Mouse (Mus musculus) lung, embryonic 16.5 days (tissue): Measurements from ENCODE around the gene Ndufs7. TPM values are rescaled to one million over a fixed set of nuclear protein-coding genes. Genes with fewer than 3 reads are reported as not detected.
"Not testable (repeated sequence)": the region's sequence is repeated elsewhere in the genome, so short reads cannot be mapped to it uniquely, and the experiment has no call there.

Source experiments
- ATAC-seq: fragments of 200-750 bp; cut with Nextera tagmentation; 2 replicates; pipeline ENCODE4 v1.8.0; 2017; ENCODE audit warnings: low read depth, mild to moderate bottlenecking, moderate library complexity
- H3K27ac ChIP-seq: fragments of 300-500 bp; sonication (generic); 2 replicates; pipeline ENCODE4 v1.5.1; 2014; ENCODE audit warnings: mild to moderate bottlenecking, control low read depth, low read length
- H3K27me3 ChIP-seq: fragments of 300-500 bp; sonication (generic); 2 replicates; pipeline ENCODE4 v1.6.1; 2014; ENCODE audit warnings: low read depth, low read length, mixed read lengths; ENCODE audit not compliant: control insufficient read depth, insufficient read depth
- H3K36me3 ChIP-seq: fragments of 300-500 bp; sonication (generic); 2 replicates; pipeline ENCODE4 v1.6.1; 2014; ENCODE audit warnings: low read length; ENCODE audit not compliant: control insufficient read depth, insufficient read depth
- H3K4me1 ChIP-seq: fragments of 300-500 bp; sonication (generic); replicated peaks from 2 replicates; pipeline ENCODE4 v1.6.1; 2014; ENCODE audit warnings: low read length, mixed read lengths; ENCODE audit not compliant: control insufficient read depth, insufficient read depth
- H3K4me2 ChIP-seq: fragments of 300-500 bp; sonication (generic); 2 replicates; pipeline ENCODE4 v1.6.1; 2014; ENCODE audit warnings: low read depth, low read length, control low read depth
- H3K4me3 ChIP-seq: fragments of 300-500 bp; sonication (generic); 2 replicates; pipeline ENCODE4 v1.5.1; 2014; ENCODE audit warnings: mild to moderate bottlenecking, low read length, control low read depth
- H3K9ac ChIP-seq: fragments of 300-500 bp; sonication (generic); 2 replicates; pipeline ENCODE4 v1.6.1; 2014; ENCODE audit warnings: low read length, control low read depth
- H3K9me3 ChIP-seq: fragments of 300-500 bp; sonication (generic); 2 replicates; pipeline ENCODE4 v1.6.1; 2016; ENCODE audit warnings: low read length; ENCODE audit not compliant: control insufficient read depth
- WGBS: fragments of 180-500 bp; shearing (Covaris S2); extraction: QIAGEN DNeasy Blood & Tissue Kit; methylation state at CpG from one replicate; pipeline ENCODE4 v1.1.7; 2014; 5-methylcytosine and 5-hydroxymethylcytosine counted together
- polyA plus RNA-seq: library from polyadenylated mRNA; unstranded; fragments of >200 nt; fragmentation: Nextera tagmentation; extraction: Ambion mirVana; gene quantifications from 2 replicates; pipeline ENCODE4 v1.2.1, GENCODE M21; 2015

Gene Ndufs7
- polyA plus RNA-seq, 1 experiment from 2014 or later: 313 TPM

GRCm38 (mm10) chr10:80215048-80215772, 33.7 kb upstream of the Ndufs7 start:
- Histone ChIP-seq H3K27ac (no peak overlapping the region; the same call in 1 of the 2 replicates), H3K4me3 (no peak overlapping the region), H3K9me3 (no peaks in the 10 kb centered on the region), H3K9ac (peak overlapping the region; percentile 39), H3K27me3 (no peaks in the 10 kb centered on the region), H3K4me1 (no peaks in the 10 kb centered on the region), H3K36me3 (no peaks in the 10 kb centered on the region), H3K4me2 (no peak overlapping the region)
- 29% methylated on average over 16 of the region's 16 CpGs for WGBS
- ATAC-seq: no peak

GRCm38 (mm10) chr10:80220676-80221075, 28.2 kb upstream of the Ndufs7 start:
- Histone ChIP-seq H3K4me2 (no peak overlapping the region), H3K27me3 (no peaks in the 10 kb centered on the region), H3K9ac (no peak overlapping the region), H3K4me1 (peaks cover 4% of the 10 kb centered on the region), H3K27ac (no peak overlapping the region), H3K9me3 (no peaks in the 10 kb centered on the region), H3K4me3 (no peak overlapping the region), H3K36me3 (no peaks in the 10 kb centered on the region)
- no peak for ATAC-seq
- WGBS: 28% methylated on average over 9 of the region's 9 CpGs

- H3K4me2 ChIP-seq, ATAC-seq, H3K4me3 ChIP-seq, H3K36me3 ChIP-seq, H3K27me3 ChIP-seq, H3K9ac ChIP-seq, H3K27ac ChIP-seq, H3K9me3 ChIP-seq: not testable (repeated sequence)
- H3K4me1 ChIP-seq: peaks cover 18% of the 10 kb centered on the region
- 92% methylated on average over 2 of the region's 2 CpGs for WGBS
These were observed 25.8 kb upstream of the Ndufs7 start for GRCm38 (mm10) chr10:80223137-80223536.

- Histone ChIP-seq H3K9ac (peak overlapping the region; percentile 55), H3K9me3 (no peaks in the 10 kb centered on the region), H3K27ac (peak overlapping the region; percentile 88), H3K4me2 (peak overlapping the region; percentile 45), H3K36me3 (peaks cover 11% of the 10 kb centered on the region), H3K27me3 (no peaks in the 10 kb centered on the region), H3K4me1 (peaks cover 24% of the 10 kb centered on the region), H3K4me3 (peak overlapping the region; percentile 19)
- no peak for ATAC-seq
- under 1% methylated on average over 14 of the region's 14 CpGs for WGBS
These were observed 22.9 kb upstream of the Ndufs7 start for GRCm38 (mm10) chr10:80226071-80226415.

- Histone ChIP-seq H3K27me3 (no peaks in the 10 kb centered on the region), H3K4me3 (peak within 1 kb of the TSS; percentile 87), H3K27ac (peak within 1 kb of the TSS; percentile 92), H3K4me1 (peaks cover 24% of the 10 kb centered on the region), H3K9ac (peak within 1 kb of the TSS; percentile 97), H3K4me2 (peak within 1 kb of the TSS; percentile 94), H3K36me3 (peaks cover 14% of the 10 kb centered on the region), H3K9me3 (no peaks in the 10 kb centered on the region)
- 0% methylated on average over 59 of the region's 75 CpGs for WGBS
- peak; percentile 99 for ATAC-seq
These were observed 22.3 kb upstream of the Ndufs7 start, which contains the start of gene Mum1 for GRCm38 (mm10) chr10:80226416-80227165. Mum1 (plus strand) TSS chr10:80226434.

- WGBS: 3% methylated on average over 10 of the region's 10 CpGs
- peak overlapping the region; percentile 92 for H3K27ac ChIP-seq
- H3K4me3 ChIP-seq: peak overlapping the region; percentile 87
- peaks cover 16% of the 10 kb centered on the region for H3K36me3 ChIP-seq
- H3K9ac ChIP-seq: peak overlapping the region; percentile 97
- H3K9me3 ChIP-seq: no peaks in the 10 kb centered on the region
- no peaks in the 10 kb centered on the region for H3K27me3 ChIP-seq
- H3K4me2 ChIP-seq: peak overlapping the region; percentile 94
- peaks cover 24% of the 10 kb centered on the region for H3K4me1 ChIP-seq
- no peak for ATAC-seq
These were observed 21.8 kb upstream of the Ndufs7 start for GRCm38 (mm10) chr10:80227166-80227539.

GRCm38 (mm10) chr10:80227877-80228775, 20.8 kb upstream of the Ndufs7 start:
- Histone ChIP-seq H3K4me3 (peak overlapping the region; percentile 87), H3K27me3 (no peaks in the 10 kb centered on the region), H3K4me2 (peak overlapping the region; percentile 94), H3K36me3 (peaks cover 26% of the 10 kb centered on the region), H3K4me1 (peaks cover 28% of the 10 kb centered on the region), H3K27ac (peak overlapping the region; percentile 92; the same call in 1 of the 2 replicates), H3K9me3 (no peaks in the 10 kb centered on the region), H3K9ac (peak overlapping the region; percentile 97)
- 32% methylated on average over 15 of the region's 15 CpGs for WGBS
- ATAC-seq: no peak

GRCm38 (mm10) chr10:80236145-80236825, 12.6 kb upstream of the Ndufs7 start:
- H3K9me3 ChIP-seq: no peaks in the 10 kb centered on the region
- WGBS: 93% methylated on average over 13 of the region's 13 CpGs
- H3K27me3 ChIP-seq: no peaks in the 10 kb centered on the region
- H3K4me3 ChIP-seq: no peak overlapping the region
- ATAC-seq: no peak
- H3K27ac ChIP-seq: no peak overlapping the region
- no peak overlapping the region for H3K4me2 ChIP-seq
- peaks cover 84% of the 10 kb centered on the region for H3K36me3 ChIP-seq
- no peak overlapping the region for H3K9ac ChIP-seq
- peaks cover 4% of the 10 kb centered on the region; the same call in 1 of the 2 replicates for H3K4me1 ChIP-seq
